Mouse (Mus musculus) MEL (cell line): ENCODE results near the gene Mboat1.

Experiments used
- HCFC1 ChIP-seq: IDR thresholded peaks from 2 replicates; pipeline ENCODE4 v1.6.1; 2012; ENCODE audit warnings: low read depth, mild to moderate bottlenecking, inconsistent platforms, low read length, improper control_type of control experiment, moderate library complexity
- TAL1 ChIP-seq: IDR thresholded peaks from 2 replicates; pipeline ENCODE4 v1.6.1; 2012; ENCODE audit warnings: mild to moderate bottlenecking, inconsistent platforms, low read length, moderate library complexity, mixed read lengths

DNA sequence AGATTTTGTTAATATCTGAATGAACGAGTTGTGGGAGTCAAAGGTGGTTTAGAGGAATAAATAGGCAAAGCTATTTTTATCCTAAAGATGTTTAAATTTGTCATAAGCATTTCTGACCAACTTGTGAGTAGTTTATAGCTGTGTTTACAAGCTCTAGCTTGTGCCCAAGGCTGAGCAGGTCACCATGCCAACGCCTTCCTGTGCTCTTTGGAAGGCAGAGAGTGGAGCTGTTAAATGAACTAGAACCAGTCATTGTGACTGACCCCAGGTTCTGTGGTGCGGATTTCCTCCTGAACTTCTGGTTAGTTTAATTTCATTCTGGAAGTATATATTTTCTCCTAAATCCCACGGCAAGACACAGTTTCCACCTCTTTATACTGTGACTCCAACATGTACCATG, 23.3 kb downstream of the Mboat1 start:
- no peak for TF ChIP-seq HCFC1
- no peak for TF ChIP-seq TAL1
